Mouse (Mus musculus) gastrocnemius, postnatal 14 days (tissue): ENCODE measurements around the gene Tgm1. TPM values are rescaled to one million over a fixed set of nuclear protein-coding genes. Genes with fewer than 3 reads are reported as not detected.

Source experiments
- DNase-seq: peaks from one replicate; pipeline ENCODE4 v3.0.0; 2021; ENCODE audit warnings: mixed read lengths
- intact Hi-C: fragments of 180-260 bp; cut with DNase I; formaldehyde crosslinking; loops from one replicate; pipeline ENCODE4 v1.15.1; 2025; ENCODE audit warnings: low total_unique reads
- total RNA-seq, 2 experiments: library from RNA; stranded (reverse); gene quantifications; 2 replicates each; pipeline ENCODE4 v1.2.3; 2021

Tgm1 gene
- total RNA-seq, 2 experiments from 2014 or later = 0.16 to 0.35 TPM

DNA sequence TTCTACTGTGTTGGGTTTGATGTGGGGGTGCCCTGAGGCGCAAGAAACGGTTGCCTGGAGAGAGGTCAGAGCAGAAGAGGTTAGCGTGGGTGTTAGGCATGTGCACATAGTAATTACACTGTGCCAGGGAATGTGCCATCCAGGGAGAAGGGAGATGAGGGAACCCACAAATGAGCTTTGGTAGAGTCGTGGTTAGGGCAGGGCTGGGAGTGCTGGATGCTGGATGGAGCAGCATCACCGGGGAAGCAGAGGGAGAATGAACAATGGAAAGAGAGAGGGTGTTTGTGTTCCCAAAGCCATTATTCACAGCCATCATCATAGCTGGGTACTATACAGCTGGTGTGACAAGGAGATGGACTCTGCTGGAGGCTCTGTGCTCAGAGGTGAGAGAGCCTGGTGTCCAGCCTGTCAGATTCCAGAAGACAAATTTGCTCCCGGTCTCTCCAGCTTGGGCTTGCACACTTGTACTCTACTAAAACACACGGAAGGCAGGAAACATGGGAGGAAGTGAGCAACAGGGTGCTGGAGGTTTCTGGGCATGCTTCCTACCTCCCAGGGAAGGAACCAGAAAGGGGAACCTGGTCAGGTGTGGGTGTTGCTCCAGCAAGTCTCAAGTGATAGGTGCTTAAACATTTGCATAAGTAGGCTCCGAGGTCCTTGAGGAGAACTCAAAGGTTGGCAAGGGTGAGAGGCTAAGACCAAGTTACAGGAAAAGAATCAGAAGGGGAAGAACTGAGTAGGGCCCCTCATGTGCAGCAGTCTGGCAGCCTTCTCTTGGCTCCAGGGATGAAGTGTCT lies 14.4 kb upstream of the Tgm1 start:
- no peak for DNase-seq
- intact Hi-C loops = loop anchor here (5.0 kb wide), 1 partner anchor 36 kb away; no protein-coding TSS in a partner anchor

DNA sequence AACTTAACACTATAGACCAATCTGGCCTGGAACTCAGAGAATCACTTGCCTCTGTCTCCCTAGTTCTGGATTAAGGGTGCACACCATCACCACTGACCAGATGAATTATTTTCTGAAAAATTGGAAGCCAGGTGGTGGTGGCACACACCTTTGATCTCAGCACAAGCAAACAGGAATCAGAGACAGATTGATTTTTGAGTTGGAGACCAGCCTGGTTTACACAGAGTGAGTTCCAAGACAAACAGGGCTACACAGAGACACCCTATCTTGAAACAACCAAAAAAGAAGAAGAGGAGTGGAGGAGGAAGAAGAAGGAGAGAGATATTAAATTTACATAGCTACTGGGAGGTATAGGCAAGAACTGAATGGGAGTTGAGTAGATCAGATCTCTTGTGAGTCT lies 12.5 kb upstream of the Tgm1 start:
- intact Hi-C loops = loop anchor here (5.0 kb wide), 1 partner anchor 34 kb away; no protein-coding TSS in a partner anchor
- no peak for DNase-seq

DNA sequence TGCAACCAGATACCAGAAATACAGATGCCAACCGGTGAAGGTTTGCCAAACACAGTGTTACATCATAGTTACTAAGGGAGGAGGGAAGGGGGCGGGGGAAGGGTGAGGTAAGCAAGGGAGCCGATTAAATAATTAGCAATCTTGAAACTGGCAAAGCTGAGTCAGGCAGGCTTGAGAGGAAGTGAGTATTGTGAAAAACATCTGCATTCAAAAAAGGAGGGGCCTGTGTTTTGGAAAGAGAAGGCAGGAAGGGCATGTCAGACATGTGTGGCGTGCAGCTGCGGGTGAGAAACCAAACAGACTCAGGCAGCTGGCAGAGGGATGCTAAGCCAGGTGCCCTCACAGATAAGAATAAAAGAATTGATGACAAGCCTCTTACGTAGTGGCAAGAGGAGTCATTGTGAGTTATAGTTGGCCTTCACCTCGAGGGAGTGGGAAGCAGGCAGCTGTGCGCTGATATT lies 10.7 kb upstream of the Tgm1 start:
- no peak for DNase-seq
- intact Hi-C loops = no loop called here

DNA sequence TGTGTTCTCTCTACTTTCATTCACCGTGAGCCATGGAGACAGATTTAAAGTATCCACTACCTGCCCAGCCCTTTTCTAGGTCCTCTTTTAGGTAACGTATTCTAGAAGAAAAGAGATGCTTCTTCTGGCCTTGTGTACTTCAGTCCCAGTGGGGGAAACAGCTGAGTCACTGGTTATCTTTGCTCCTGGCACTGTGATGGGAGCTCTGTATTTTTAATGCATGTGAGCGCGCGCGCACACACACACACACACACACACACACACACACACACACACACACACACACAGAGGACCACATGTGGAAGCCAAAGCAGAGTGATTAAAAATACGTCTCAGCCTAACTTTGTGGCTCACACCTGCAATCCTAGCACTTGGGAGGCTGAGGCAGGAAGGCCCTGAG lies 9.7 kb upstream of the Tgm1 start:
- DNase-seq = no peak
- intact Hi-C loops = no loop called here

DNA sequence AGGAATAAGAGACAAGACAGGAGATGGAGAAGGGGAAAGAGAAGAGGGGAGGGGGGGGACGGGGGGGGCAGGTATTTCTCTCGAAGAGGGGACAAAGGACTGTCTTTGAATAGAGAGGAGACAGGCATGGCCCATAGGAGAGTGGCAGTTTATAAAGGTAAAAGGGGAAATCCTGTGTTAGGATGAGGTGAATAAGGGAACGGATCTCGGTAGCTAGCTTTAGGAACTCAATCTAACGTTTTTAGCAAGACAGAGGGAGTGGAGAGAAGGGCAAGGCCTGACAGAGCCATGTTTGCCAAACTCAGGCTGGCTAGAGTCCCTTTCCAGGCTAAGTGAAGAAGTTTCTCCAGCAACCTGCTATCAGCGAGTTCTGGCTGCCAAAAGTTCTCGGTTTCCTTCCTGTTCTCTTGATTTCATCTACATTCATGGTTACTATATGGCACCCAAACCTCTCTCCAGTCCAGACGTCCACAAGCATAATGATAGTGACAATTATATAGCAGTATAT lies 8.8 kb upstream of the Tgm1 start:
- DNase-seq = no peak
- intact Hi-C loops = no loop called here

DNA sequence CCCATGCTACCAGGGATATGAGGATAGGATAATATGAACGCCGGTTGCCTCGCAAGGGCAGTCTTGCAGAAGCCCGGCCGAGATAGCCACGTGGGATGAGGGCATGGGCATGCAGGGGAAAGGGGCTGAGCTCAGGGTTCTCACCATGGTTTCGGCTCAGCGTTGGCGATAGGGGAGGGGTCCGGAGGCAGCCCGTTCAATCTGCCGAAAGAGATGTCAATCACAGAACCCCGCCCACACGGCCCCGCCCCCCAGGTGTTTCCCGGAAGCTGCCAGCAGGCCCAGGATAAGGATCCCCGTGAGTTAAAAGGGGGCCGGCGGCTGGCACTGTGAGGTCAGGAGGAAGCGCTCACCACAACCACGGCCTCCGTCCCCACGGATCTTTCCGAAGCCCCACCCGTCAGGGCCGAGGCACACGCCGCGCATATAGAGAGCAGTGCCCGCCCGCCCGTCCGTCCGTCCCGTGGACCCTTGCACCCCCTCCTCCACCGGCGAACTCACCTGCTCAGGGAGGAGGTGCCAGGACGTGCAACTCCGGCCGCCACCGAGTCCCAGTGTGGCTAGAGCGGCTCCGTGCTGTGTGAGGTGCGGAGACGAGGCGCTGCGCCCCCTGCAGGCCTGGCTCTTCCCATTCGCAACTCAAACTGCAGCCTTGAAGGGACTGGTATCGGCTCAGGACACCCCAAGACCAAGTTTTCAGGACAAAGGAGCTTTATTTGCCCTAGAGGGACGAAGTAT lies 8.1 kb upstream of the Tgm1 start, which contains the start of gene Rabggta:
Rabggta (minus strand) TSS at position 564 of the 738 bp plus-strand sequence.
- intact Hi-C loops = no loop called here
- DNase-seq = peak; percentile 90

DNA sequence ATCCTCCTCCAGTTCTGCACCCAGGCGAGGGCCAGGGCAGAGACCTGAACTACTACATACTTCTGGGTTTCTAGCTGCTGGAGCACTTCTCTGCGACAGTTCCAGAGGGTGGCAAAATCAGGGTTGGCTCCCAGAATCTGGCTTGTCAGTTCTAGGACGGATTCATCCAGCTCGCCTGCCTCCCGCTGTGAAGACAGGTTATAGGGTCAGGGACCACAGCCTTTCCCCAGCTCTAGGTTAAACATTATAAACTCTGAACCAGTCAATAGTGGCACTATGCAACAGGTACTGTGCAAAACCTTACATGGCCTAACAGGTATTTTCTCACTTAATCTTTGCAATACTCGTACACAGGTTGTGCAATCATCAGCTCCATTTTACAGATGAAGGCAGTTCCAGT lies 7.3 kb upstream of the Tgm1 start:
- DNase-seq = no peak
- intact Hi-C loops = no loop called here

DNA sequence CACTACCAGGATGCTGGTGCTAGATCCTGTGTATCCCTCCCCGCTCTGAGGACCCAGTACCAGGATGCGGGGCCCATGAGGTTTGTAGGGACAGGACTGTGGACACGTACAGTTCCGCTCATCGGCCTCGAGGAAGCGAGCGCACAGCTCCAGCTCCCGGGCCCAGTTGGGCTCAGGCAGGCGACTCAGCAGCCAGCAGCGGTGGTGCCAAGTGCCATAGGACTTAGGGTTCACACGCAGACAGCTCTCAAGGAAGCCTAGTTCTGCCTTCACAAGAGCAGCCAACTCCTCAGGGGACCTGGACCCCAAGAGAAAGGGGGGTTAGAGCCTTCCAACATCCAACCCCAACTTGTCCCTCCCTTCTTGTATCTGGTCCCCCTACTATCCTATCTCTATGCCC lies 6.9 kb upstream of the Tgm1 start:
- no peak for DNase-seq
- intact Hi-C loops = no loop called here

DNA sequence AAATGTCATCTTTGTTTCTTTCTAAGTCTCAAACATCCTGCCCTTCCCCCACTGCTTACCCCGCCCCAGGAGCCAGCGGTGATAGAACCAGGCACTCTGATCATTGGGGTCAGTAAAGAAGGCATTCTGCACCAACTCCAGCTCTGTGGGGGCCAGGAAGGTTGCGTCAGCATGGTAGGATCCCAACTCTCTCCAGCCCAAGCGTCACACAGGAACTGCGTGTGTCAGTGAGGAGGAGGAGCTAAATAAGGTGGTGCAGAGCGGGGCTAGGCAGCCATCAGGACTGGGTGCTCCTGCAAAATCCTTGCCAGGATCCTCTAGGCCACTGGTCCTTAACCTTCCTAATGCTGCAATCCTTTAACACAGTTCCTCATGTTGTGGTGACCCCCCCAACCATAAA lies 6.0 kb upstream of the Tgm1 start:
- no peak for DNase-seq
- intact Hi-C loops = no loop called here

DNA sequence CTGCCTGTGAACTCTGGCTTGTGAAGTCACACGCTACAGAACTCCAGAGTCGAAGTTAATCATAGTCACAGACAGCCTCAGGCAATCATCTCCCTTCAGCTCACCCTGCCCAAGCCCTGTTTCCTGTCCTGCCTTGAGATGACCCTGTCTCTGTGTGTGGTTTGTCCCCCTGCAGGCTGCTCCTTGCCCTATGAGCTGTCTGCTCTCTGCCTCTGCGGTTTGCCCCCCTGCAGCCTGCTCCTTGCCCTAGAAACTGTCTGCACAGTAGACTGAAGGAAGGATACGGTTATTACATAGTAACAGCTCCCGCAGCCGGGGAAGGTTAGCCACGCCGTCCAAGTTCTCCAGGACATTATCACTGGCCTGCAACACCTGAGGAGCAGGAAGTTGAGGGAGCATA lies 3.2 kb upstream of the Tgm1 start:
- intact Hi-C loops = no loop called here

DNA sequence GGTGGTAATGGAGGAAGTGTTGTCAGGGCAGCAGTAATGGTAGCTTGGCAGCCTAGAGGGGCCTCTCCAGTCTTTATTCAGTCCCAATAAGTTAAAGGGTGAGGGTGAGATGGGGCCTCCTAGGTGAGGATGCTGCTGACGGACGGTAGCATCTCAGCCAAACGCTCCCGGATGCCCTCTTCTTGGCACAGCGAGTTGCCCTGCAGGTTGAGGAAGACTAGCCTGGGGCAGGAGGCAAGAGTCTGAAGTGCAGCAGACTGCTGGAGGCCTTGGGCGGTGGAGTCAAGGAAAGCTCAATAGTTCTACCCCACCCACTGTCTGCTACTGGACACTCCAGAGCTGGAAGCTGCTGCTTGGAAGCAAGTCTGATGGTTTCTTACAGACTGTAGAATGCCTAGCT lies 2.5 kb upstream of the Tgm1 start:
- intact Hi-C loops = no loop called here
- DNase-seq = no peak

More for the DNA sequence above, 3.2 kb upstream of the Tgm1 start:
- DNase-seq = no peak

DNA sequence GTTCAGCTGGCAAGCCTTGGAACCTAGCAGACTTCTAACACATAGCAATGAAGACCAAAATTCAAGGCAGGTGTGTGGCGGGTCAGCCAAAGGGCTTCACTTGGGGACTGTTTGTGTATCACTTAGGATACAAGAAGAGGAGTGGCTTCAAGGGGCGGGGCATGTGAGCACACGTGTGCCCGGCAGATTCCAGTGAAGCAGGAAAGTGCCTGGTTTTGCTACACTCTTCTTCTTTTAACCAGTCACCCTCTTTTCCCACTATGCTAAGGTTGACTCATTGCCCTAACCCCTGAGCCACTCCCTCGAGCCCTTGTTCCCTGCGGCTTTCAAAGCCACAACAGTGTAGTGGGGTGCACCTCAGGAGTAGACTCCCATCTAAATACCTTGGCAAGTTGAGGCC lies 1.2 kb upstream of the Tgm1 start:
- DNase-seq = no peak
- intact Hi-C loops = no loop called here

DNA sequence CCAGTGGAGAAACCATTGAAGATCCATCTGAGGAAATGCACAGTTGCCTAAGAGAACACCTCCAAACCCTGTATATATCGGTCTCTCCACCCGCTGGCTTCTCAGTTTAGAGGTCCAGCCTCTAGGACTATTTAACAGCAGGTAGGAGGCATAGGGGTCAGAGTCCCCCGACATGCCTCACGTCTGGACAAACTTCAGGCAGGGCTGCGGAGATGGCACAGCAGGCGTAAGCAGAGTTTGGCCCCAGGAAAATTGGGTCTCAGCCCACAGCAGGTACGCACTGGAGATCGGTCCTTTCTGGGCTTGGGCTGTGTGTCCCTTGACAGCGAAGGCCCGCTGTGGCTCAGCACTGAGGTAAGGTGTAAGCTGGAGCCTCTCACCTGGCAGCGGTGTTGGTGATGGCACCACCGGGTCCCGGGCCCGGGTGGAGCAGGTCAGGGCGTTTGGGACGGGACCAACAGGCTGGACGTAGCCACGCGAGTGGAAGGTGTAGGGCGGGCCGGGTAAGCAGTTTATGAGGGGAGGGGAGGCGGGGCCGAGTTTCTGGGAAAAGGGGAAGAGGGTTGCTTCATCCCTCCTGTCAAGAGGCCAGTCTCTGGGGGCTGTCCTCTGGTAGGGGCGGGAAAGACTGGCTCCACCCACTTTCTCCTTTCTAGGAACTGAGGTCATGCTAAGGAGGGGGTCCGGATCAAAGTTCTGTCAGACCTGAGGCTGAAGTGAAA lies 558 bp downstream of the Tgm1 start:
- intact Hi-C loops = no loop called here
- DNase-seq = peak; percentile 28

DNA sequence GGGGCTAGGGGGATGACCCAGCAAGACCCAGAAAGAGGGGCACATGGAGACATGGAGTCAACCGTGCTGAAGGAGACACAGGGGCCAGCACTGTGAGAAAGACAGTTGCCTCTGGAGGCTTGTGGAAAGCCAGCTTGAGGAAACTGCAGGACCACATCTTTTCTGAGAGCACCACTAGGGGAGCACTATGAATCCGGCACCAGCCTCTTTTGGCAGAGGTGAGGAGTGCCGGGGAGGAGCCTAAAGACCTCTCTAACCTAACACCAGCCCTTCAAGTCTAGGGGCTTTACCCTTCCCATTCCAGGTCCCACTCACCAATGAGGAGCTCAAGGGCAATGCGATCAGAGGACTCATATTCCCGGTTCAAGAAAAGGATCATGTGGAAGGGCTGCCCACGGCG lies 1.9 kb downstream of the Tgm1 start:
- no peak for DNase-seq
- intact Hi-C loops = no loop called here

DNA sequence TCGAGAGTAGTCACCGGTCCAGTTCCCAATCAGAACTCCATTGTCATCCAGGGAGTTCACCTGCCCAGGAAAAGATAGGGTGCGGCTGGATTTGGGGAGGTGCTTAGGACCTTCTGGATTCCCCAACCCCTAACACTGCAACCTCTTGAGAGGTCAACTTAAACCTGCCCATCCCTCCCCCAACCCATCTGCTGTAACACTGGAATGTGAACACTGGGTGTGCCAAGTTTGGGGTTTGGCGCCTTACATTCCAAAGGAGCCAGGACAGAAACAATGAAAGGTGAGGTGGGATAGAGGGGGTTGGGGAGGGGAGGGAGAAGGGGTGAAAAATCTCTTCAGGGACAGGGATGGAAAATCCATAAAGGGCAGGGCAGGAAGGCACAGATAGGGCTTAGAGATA lies 4.2 kb downstream of the Tgm1 start:
- DNase-seq = no peak
- intact Hi-C loops = no loop called here

DNA sequence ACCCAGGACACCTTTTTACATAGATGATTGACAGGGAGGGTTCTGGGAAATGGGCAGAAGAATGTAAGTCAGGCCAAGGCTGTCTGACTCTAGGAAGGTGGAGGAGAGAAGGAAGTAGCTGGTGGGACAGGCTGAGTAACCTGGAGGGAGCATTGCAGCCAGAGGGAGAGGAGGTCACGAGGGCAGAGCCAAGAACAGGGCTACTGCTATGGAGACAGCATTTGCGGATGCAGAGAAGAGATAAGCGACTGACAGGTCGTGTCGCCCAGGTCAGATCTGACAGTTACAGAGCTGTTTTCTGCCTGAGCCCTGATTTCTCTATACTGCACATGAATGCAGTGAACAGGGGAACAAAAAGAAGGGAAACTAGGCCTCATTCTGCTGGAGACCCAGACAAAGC lies 6.3 kb downstream of the Tgm1 start:
- DNase-seq = no peak
- intact Hi-C loops = no loop called here

DNA sequence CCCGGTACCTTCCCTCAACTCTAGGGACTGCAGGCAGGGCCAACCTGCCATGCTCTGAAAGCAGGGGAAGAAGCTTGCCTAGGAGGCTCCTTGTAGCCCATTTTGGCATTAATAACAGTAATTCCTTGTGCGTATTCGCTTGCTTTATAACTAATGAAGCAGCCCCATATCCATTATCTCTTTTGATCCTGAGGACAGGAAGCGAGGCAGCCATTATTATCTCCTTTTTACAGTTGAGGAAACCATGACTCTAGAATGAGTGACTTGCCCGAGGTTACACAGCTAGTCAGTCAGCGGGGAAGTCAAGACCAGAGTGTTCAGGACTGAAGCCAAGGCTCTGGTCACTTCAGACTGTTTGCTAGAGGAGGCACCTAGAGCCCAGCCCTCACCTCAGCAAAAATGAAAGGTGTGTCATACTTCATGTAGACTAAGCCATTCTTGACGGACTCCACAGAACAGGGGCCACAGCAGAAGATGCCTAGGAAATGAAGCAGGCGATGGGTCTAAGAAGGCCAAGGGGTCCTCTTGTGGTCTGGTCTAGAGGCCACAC lies 7.6 kb downstream of the Tgm1 start:
- no peak for DNase-seq
- intact Hi-C loops = no loop called here

DNA sequence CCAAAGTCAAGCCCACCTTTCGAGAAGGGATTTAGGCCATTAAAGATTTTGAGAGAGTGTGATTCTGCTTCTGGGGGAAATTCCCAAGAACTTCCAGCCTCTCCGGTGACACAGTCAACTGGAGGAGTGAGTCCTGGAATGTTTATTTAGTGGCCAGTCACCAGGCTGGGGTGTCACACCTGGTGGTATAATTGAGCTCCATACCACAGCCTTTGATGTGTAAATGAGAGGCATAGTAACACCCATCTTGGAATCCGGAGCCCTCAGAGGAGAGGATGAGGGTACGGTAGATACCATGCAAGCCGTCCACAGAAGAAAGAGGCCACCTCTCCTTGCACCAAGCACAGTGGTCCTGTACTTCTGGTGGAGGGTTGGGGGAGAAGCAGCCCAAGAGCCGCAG lies 11.0 kb downstream of the Tgm1 start:
- intact Hi-C loops = no loop called here
- no peak for DNase-seq

DNA sequence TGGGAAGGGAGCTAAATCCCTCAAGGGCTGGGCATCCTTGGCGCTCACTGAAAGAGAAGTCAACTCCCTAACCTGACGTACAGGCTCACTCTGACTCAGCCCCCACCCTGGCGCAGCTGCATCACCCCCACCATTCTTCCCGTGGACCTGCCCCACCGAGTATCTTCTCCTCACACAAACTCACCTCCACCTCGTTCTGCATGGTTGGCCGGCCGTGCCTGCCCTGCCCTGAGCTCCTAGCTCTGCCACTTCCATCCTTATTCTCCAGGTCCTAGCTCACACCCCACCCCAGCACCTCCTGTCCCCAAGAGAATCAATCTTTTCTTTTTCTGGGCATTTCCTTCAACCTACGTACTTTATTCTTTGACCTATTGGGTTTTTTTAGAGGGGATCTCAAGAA lies 12.6 kb downstream of the Tgm1 start:
- intact Hi-C loops = no loop called here
- DNase-seq = no peak

DNA sequence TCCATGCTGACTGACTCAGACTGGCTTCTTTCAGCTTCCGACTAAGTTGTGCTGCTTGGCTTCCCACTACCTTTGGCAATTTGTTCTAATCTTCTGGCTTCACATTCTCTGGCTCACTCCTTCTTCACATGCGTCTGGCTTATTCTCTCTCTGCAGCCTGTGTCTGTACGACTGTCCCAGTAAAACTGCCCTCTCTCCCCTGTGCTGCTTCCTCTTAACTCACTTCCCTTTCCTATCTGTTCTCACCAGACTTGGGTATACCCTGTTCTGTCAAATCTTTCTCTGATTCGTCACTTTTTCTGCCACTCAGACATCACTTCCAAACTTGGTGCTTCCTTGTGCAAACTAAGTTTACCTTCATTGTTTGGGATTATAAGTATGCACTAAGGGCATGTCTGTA lies 16.5 kb downstream of the Tgm1 start:
- no peak for DNase-seq
- intact Hi-C loops = no loop called here
